Mouse (Mus musculus): ENCODE measurements around the gene Tom1l2. TPM values are rescaled to one million over a fixed set of nuclear protein-coding genes. Genes with fewer than 3 reads are reported as not detected.

Gene Tom1l2
- polyA plus RNA-seq, 1 experiment: 1.0 TPM

DNA sequence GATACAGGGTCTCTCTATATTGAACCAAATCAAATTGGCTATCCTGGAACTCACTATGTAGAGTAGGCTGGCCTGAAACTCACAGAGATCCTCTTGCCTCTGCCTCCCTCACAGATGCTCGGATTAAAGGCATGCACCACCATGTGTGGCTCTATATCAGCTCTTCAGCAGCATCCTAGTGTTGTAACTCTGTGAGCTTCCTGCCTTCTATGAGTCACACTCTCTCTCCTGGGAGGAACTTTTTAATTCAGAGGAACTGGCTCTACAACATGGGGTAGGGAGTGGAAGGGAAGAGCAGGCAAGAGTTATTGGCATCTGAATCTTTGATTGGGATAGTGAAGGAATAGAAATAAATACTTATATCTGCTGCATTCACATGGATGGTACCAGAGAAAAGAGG lies 4.4 kb upstream of the Tom1l2 start:
- Histone ChIP-seq H3K36me3 (ENCODE audit: control insufficient read depth) (no peaks in the 10 kb centered on the region), H3K4me3 (replicated peaks) (no peak overlapping the region), H3K27me3 (ENCODE audit: control insufficient read depth) (no peaks in the 10 kb centered on the region; the same call in 1 of the 2 replicates), H3K4me1 (ENCODE audit: control insufficient read depth) (peaks cover 13% of the 10 kb centered on the region), H3K9me3 (ENCODE audit: control insufficient read depth, low read length) (no peaks in the 10 kb centered on the region)
- no peak for TF ChIP-seq GATA1 (IDR thresholded peaks at IDR 0.05; ENCODE audit: low read length)
- no peak for TF ChIP-seq TAL1 (IDR thresholded peaks at IDR 0.05; ENCODE audit: low read length)

DNA sequence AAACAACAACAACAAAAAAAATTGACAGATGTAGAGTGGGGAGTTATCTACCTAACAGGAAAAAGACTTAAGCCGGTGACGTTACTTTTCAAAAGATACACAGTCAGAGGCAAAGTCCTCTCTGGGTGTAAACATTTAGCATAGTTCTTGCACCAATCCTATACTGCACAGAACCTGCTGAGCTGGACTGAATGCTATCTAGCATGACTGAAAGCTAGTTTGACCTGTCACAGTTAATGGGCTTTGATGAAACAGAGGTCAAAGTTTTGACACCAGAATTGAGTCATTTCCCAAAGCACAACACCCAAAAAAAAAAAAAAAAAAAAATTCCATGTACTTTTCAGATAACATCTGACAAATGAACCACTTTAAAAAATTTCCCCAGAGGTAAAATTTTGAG lies 3.2 kb upstream of the Tom1l2 start:
- Histone ChIP-seq H3K4me3 (replicated peaks) (no peak overlapping the region), H3K4me1 (ENCODE audit: control insufficient read depth) (peaks cover 25% of the 10 kb centered on the region)

DNA sequence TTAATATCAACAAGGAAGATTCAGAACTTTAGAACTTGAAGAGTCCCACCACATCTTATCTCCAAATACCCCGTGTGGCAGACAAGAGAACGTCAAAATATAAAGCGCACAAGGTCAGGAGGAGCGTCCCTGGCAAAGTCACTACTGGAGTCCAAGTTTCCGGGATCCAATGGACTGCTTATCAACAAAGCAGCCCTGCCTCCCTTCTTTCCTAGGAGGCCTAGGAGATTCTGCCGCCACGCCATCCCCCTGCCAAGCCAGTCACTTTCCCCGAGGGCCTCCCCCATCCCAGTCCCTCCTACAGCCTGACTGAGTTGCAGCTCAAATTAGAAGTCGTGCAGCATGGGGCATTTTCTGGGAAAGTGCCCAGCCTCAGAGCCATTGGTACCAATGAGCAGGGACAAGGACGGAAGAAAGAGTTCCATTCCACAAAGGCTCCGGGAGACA lies 757 bp downstream of the Tom1l2 start:
- H3K4me1 ChIP-seq (ENCODE audit: control insufficient read depth): peaks cover 55% of the 10 kb centered on the region
- TF ChIP-seq GATA1 (IDR thresholded peaks at IDR 0.05; ENCODE audit: low read length): no peak
- no peak for TF ChIP-seq TAL1 (IDR thresholded peaks at IDR 0.05; ENCODE audit: low read length)
- no peaks in the 10 kb centered on the region for H3K27me3 ChIP-seq (ENCODE audit: control insufficient read depth)
- peaks cover 3% of the 10 kb centered on the region for H3K36me3 ChIP-seq (ENCODE audit: control insufficient read depth)
- peak overlapping the region; percentile 74 for H3K4me3 ChIP-seq (replicated peaks)
- H3K9me3 ChIP-seq (ENCODE audit: control insufficient read depth, low read length): no peaks in the 10 kb centered on the region

More for the DNA sequence above, 3.2 kb upstream of the Tom1l2 start:
- Histone ChIP-seq H3K27me3 (ENCODE audit: control insufficient read depth) (no peaks in the 10 kb centered on the region; the same call in 1 of the 2 replicates), H3K36me3 (ENCODE audit: control insufficient read depth) (no peaks in the 10 kb centered on the region), H3K9me3 (ENCODE audit: control insufficient read depth, low read length) (no peaks in the 10 kb centered on the region)
- TF ChIP-seq GATA1 (IDR thresholded peaks at IDR 0.05; ENCODE audit: low read length) (no peak), TAL1 (IDR thresholded peaks at IDR 0.05; ENCODE audit: low read length) (no peak)

DNA sequence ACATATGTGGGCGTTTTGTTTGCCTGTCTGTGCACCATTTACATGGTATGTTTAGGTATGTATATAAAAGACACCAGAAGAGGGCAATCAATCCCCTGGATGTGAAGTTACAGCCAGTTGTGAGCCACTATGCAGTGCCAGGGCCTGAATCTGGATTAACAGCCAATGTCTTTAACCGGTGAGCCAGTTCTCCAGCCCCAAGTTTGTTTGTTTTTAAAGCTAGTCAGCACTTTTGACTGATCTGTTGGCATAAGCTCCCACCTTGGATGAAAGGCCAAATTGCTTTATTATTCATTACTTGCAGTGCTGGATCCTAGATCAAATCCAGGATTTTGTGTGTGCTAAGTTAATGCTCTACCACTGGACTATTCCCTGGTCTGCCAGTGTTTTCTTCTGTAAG lies 1.3 kb downstream of the Tom1l2 start:
- TF ChIP-seq TAL1 (IDR thresholded peaks at IDR 0.05; ENCODE audit: low read length): no peak
- peaks cover 60% of the 10 kb centered on the region for H3K4me1 ChIP-seq (ENCODE audit: control insufficient read depth)
- H3K36me3 ChIP-seq (ENCODE audit: control insufficient read depth): peaks cover 3% of the 10 kb centered on the region
- no peaks in the 10 kb centered on the region for H3K27me3 ChIP-seq (ENCODE audit: control insufficient read depth)
- H3K9me3 ChIP-seq (ENCODE audit: control insufficient read depth, low read length): no peaks in the 10 kb centered on the region
- peak overlapping the region; percentile 74 for H3K4me3 ChIP-seq (replicated peaks)

DNA sequence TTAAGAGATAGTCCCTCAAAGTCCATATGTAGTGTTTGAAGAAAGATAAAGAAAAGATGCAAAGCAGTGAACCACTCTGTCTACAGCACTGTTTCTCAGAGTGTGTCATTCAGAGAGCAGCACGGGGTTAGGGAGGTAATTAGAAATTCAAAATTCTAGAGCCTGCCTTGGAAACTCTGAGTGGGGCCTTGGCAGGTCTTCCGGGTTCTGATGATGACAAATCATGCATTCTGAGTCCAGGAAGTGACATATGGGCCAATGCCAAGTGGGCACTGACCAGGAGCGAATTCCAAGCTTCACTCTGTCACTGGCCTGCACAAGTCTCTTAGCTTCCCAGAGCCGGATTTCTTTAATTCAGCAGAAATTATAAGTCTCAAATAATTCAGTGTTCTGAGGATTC lies 6.2 kb downstream of the Tom1l2 start:
- no peaks in the 10 kb centered on the region for H3K27me3 ChIP-seq (ENCODE audit: control insufficient read depth)
- H3K4me1 ChIP-seq (ENCODE audit: control insufficient read depth): peaks cover 51% of the 10 kb centered on the region
- TF ChIP-seq GATA1 (IDR thresholded peaks at IDR 0.05; ENCODE audit: low read length) (no peak), TAL1 (IDR thresholded peaks at IDR 0.05; ENCODE audit: low read length) (no peak)
- H3K9me3 ChIP-seq (ENCODE audit: control insufficient read depth, low read length): 0 out of 2 replicates have a peak, but pooled peaks cover 3% of the 10 kb centered on the region
- H3K4me3 ChIP-seq (replicated peaks): no peak overlapping the region
- peaks cover 17% of the 10 kb centered on the region for H3K36me3 ChIP-seq (ENCODE audit: control insufficient read depth)

DNA sequence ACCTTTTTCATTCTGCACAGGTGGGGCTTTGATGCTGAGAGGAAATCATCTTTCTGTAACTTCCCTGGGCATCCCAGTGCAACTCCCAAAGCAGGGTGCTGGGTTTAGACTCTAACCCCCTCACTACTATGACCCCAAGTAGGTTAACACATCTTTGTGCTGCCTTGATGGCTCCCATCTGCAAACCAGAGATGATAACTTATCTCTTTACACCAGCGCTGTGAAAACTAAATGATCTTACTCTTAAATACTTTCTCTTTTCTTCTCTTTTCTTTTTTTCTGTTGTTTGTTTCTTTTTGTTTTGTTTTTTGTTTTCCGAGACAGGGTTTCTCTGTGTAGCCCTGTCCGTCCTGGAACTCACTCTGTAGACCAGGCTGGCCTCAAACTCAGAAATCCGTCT lies 6.8 kb downstream of the Tom1l2 start:
- Histone ChIP-seq H3K9me3 (ENCODE audit: control insufficient read depth, low read length) (0 out of 2 replicates have a peak, but pooled peaks cover 3% of the 10 kb centered on the region), H3K36me3 (ENCODE audit: control insufficient read depth) (peaks cover 17% of the 10 kb centered on the region), H3K4me1 (ENCODE audit: control insufficient read depth) (peaks cover 45% of the 10 kb centered on the region), H3K27me3 (ENCODE audit: control insufficient read depth) (no peaks in the 10 kb centered on the region), H3K4me3 (replicated peaks) (no peak overlapping the region)
- TF ChIP-seq TAL1 (IDR thresholded peaks at IDR 0.05; ENCODE audit: low read length) (no peak), GATA1 (IDR thresholded peaks at IDR 0.05; ENCODE audit: low read length) (no peak)

DNA sequence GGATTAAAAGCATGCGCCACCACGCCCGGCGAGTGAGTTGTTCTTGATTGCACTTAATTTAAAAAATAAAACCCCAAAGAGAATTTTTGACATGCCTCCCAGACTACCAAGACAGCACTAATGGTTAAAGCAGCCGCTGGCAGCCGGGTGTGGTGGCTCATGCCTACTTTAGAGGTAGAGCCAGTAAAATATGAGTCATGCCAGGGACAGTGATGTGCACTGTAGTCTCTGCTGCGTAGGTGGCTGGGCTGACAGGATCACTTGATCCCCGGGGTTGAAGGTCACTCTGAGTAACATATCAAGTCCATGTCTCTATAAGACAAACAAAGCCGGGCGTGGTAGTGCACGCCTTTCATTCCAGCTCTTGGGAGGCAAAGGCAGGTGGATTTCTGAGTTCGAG lies 13.3 kb downstream of the Tom1l2 start:
- TF ChIP-seq TAL1 (IDR thresholded peaks at IDR 0.05; ENCODE audit: low read length): no peak
- no peak for TF ChIP-seq GATA1 (IDR thresholded peaks at IDR 0.05; ENCODE audit: low read length)
- H3K4me1 ChIP-seq (ENCODE audit: control insufficient read depth): peaks cover 7% of the 10 kb centered on the region
- H3K36me3 ChIP-seq (ENCODE audit: control insufficient read depth): peaks cover 20% of the 10 kb centered on the region
- no peak overlapping the region for H3K4me3 ChIP-seq (replicated peaks)
- no peaks in the 10 kb centered on the region for H3K27me3 ChIP-seq (ENCODE audit: control insufficient read depth)
- no peaks in the 10 kb centered on the region for H3K9me3 ChIP-seq (ENCODE audit: control insufficient read depth, low read length)

DNA sequence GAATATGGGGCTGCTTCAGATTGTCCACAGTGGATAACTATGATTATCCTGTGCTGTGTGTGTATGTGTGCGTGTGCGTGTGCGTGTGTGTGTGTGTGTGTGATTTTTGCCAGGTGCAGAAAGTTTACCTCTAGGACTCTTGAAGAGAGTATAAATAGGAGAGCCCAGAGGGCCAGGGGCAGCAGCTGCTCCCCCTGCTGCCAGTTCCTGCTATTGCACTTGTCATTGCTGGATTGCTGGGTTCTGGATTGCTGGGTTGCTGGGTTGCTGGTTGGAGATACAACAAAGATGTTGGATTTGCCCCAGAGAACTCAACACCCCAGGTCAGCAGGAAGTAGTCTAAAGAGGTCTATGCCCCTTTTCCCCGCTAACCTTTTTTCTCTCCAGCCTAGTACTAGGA lies 14.4 kb downstream of the Tom1l2 start:
- H3K4me1 ChIP-seq (ENCODE audit: control insufficient read depth): peaks cover 7% of the 10 kb centered on the region
- H3K4me3 ChIP-seq (replicated peaks): no peak overlapping the region
- no peaks in the 10 kb centered on the region for H3K27me3 ChIP-seq (ENCODE audit: control insufficient read depth)
- peaks cover 14% of the 10 kb centered on the region for H3K36me3 ChIP-seq (ENCODE audit: control insufficient read depth)
- TF ChIP-seq TAL1 (IDR thresholded peaks at IDR 0.05; ENCODE audit: low read length) (no peak), GATA1 (IDR thresholded peaks at IDR 0.05; ENCODE audit: low read length) (no peak)
- H3K9me3 ChIP-seq (ENCODE audit: control insufficient read depth, low read length): no peaks in the 10 kb centered on the region

DNA sequence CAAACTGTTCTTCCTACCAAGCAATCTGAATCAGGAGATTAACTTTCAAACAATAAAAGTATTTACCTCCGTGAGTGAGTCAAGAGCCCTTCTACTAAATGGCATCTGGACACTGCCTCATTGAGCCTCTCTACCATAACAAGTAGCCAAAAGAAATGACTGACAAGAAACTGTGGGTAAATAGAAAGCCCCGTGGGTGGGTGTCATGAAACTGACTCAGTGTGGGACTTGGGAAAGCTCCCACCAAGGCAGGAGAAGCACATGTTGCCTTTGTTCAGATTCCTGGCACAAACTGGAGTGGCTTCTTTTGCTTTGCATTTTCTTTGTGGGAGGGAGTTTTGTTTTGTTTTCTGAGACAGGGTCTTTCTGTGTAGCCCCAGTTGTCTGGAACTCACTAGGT lies 16.9 kb downstream of the Tom1l2 start:
- Histone ChIP-seq H3K4me1 (ENCODE audit: control insufficient read depth) (peaks cover 7% of the 10 kb centered on the region), H3K36me3 (ENCODE audit: control insufficient read depth) (peaks cover 11% of the 10 kb centered on the region), H3K9me3 (ENCODE audit: control insufficient read depth, low read length) (no peaks in the 10 kb centered on the region), H3K27me3 (ENCODE audit: control insufficient read depth) (no peaks in the 10 kb centered on the region), H3K4me3 (replicated peaks) (no peak overlapping the region)
- TF ChIP-seq GATA1 (IDR thresholded peaks at IDR 0.05; ENCODE audit: low read length): no peak
- no peak for TF ChIP-seq TAL1 (IDR thresholded peaks at IDR 0.05; ENCODE audit: low read length)

DNA sequence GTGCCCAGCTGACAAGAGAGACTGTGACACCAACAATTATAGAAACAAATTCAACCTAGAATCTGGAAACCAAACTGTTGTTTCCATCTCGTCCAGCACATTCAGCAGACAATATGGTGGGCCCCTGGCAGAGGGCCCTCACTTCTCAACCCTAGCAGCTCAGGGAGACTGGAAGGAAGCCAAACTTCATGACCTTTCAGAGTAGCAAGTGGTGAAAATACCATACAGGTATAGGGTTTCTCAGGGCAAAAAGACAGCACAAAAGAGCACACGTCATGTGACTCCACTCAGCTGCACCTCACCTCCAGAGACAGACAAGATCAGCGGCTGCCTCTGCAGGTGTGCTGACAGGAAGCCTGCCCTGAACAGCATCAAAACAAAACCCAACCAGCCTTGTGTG lies 18.6 kb downstream of the Tom1l2 start:
- H3K4me3 ChIP-seq (replicated peaks): no peak overlapping the region
- H3K27me3 ChIP-seq (ENCODE audit: control insufficient read depth): no peaks in the 10 kb centered on the region
- H3K9me3 ChIP-seq (ENCODE audit: control insufficient read depth, low read length): no peaks in the 10 kb centered on the region
- peaks cover 10% of the 10 kb centered on the region for H3K36me3 ChIP-seq (ENCODE audit: control insufficient read depth)
- TF ChIP-seq TAL1 (IDR thresholded peaks at IDR 0.05; ENCODE audit: low read length) (no peak), GATA1 (IDR thresholded peaks at IDR 0.05; ENCODE audit: low read length) (no peak)
- peaks cover 7% of the 10 kb centered on the region for H3K4me1 ChIP-seq (ENCODE audit: control insufficient read depth)
